Mouse (Mus musculus): ENCODE results near the gene Mest. TPM values are rescaled to one million over a fixed set of nuclear protein-coding genes. Genes with fewer than 3 reads are reported as not detected.

The Mest gene
- polyA plus RNA-seq, 1 experiment: 7.6 TPM

DNA sequence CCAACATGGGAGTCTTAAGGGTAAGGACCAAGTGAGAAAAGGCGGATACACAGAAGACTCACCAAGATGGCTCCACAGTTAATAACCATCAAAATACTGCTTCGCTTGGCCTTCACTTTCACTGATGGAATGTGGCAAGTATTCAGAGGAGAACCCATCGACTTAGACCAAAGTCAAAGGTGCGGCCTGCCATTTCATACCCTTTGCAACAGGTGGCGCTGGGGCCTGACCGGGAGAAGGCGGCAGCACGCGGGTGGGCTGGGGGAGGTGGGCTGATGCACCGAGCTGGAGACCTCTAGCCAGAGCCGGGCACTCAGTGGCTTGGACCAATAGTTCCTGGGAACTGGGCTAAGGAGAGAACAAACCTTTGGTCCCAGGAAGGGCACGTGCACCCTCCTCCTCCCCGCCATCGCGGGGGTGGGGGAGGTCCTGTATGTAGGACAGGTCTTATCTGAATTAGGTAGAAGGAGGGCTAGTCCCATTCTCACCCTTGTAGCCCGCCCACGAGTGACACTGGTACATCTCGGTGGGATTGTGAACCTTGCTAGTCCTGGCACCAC, 9.3 kb downstream of the Mest start:
- 74% methylated on average over 18 of the region's 18 CpGs for WGBS
- no peaks in the 10 kb centered on the region; the same call in 1 of the 2 replicates for H3K27me3 ChIP-seq (ENCODE audit: control insufficient read depth, insufficient read depth, low read length)
- H3K27ac ChIP-seq (ENCODE audit: insufficient read depth, low read length): no peak overlapping the region
- H3K4me3 ChIP-seq (ENCODE audit: extremely low read depth, insufficient read depth, insufficient read length): no peak overlapping the region
- no peaks in the 10 kb centered on the region for H3K36me3 ChIP-seq (ENCODE audit: control insufficient read depth, insufficient read depth, low read length)
- TF ChIP-seq POLR2A (IDR thresholded peaks at IDR 0.05; ENCODE audit: low read depth, low read length) (no peak), CTCF (IDR thresholded peaks at IDR 0.05; ENCODE audit: extremely low read depth, insufficient read depth, insufficient read length, insufficient replicate concordance) (no peak)
- no peak for DNase-seq (ENCODE audit: low read depth in 1 of 2, low spot score in 2 of 2)
- H3K4me1 ChIP-seq (ENCODE audit: control insufficient read depth, insufficient read depth, insufficient read length): no peaks in the 10 kb centered on the region

- H3K27ac ChIP-seq (ENCODE audit: insufficient read depth, low read length): no peak overlapping the region
- 71% methylated on average over 6 of the region's 6 CpGs for WGBS
- TF ChIP-seq POLR2A (IDR thresholded peaks at IDR 0.05; ENCODE audit: low read depth, low read length) (no peak), CTCF (IDR thresholded peaks at IDR 0.05; ENCODE audit: extremely low read depth, insufficient read depth, insufficient read length, insufficient replicate concordance) (no peak)
- no peak for DNase-seq (ENCODE audit: low read depth in 1 of 2, low spot score in 2 of 2)
- no peaks in the 10 kb centered on the region for H3K36me3 ChIP-seq (ENCODE audit: control insufficient read depth, insufficient read depth, low read length)
- no peak overlapping the region for H3K4me3 ChIP-seq (ENCODE audit: extremely low read depth, insufficient read depth, insufficient read length)
- peaks cover 2% of the 10 kb centered on the region; the same call in 1 of the 2 replicates for H3K4me1 ChIP-seq (ENCODE audit: control insufficient read depth, insufficient read depth, insufficient read length)
- peaks cover 4% of the 10 kb centered on the region; the same call in 1 of the 2 replicates for H3K27me3 ChIP-seq (ENCODE audit: control insufficient read depth, insufficient read depth, low read length)
These were observed 11.1 kb downstream of the Mest start for GRCm38 (mm10) chr6:30734465-30734864.

DNA sequence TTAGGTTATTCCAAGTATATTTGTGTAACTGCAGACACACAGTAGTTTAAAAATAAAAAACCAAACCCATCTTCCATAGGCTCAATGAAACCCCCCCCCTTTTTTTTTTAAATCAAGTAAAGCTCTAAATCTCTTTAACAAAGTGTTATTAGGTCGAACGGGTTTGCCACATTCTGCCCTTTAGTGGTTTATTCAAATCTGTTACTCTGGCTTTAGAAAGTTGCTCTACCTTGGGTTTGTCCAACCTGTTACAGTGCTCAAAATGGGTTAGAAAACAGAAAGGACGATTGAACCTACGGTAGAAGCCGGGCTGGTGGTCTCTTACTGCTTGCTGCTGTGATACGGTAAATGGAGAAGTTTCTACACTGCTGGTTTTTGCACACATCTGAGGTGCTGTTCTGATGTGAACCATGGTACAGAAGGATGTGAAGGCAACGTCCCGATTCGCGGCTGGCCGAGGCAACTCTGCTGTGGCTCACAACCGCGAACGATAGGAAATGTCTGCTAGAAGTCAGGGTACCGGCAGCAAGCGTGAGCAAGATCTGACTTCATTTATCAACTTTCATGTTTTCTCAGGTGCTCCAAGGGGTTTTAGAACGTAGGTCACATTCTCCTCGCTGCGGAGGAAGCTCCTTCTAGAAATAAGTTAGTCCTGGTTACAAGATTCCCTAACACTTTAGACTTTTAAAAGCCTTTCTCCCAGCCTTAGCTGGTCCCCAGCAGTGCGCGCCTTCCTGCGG, 11.8 kb downstream of the Mest start:
- TF ChIP-seq CTCF (IDR thresholded peaks at IDR 0.05; ENCODE audit: extremely low read depth, insufficient read depth, insufficient read length, insufficient replicate concordance): no peak
- TF ChIP-seq POLR2A (IDR thresholded peaks at IDR 0.05; ENCODE audit: low read depth, low read length): no peak
- Histone ChIP-seq H3K4me1 (ENCODE audit: control insufficient read depth, insufficient read depth, insufficient read length) (peaks cover 2% of the 10 kb centered on the region; the same call in 1 of the 2 replicates), H3K4me3 (ENCODE audit: extremely low read depth, insufficient read depth, insufficient read length) (no peak overlapping the region; the same call in 1 of the 2 replicates), H3K27ac (ENCODE audit: insufficient read depth, low read length) (no peak overlapping the region), H3K27me3 (ENCODE audit: control insufficient read depth, insufficient read depth, low read length) (peaks cover 4% of the 10 kb centered on the region; the same call in 1 of the 2 replicates), H3K36me3 (ENCODE audit: control insufficient read depth, insufficient read depth, low read length) (no peaks in the 10 kb centered on the region)
- 45% methylated on average over 22 of the region's 22 CpGs for WGBS
- no peak for DNase-seq (ENCODE audit: low read depth in 1 of 2, low spot score in 2 of 2)

GRCm38 (mm10) chr6:30735728-30736371, 12.5 kb downstream of the Mest start:
- no peak for TF ChIP-seq POLR2A (IDR thresholded peaks at IDR 0.05; ENCODE audit: low read depth, low read length)
- no peak for TF ChIP-seq CTCF (IDR thresholded peaks at IDR 0.05; ENCODE audit: extremely low read depth, insufficient read depth, insufficient read length, insufficient replicate concordance)
- Histone ChIP-seq H3K4me1 (ENCODE audit: control insufficient read depth, insufficient read depth, insufficient read length) (peaks cover 2% of the 10 kb centered on the region; the same call in 1 of the 2 replicates), H3K27ac (ENCODE audit: insufficient read depth, low read length) (no peak overlapping the region), H3K36me3 (ENCODE audit: control insufficient read depth, insufficient read depth, low read length) (no peaks in the 10 kb centered on the region), H3K4me3 (ENCODE audit: extremely low read depth, insufficient read depth, insufficient read length) (peak overlapping the region; percentile 31), H3K27me3 (ENCODE audit: control insufficient read depth, insufficient read depth, low read length) (peaks cover 4% of the 10 kb centered on the region; the same call in 1 of the 2 replicates)
- DNase-seq (ENCODE audit: low read depth in 1 of 2, low spot score in 2 of 2): no peak
- WGBS: 49% methylated on average over 15 of the region's 15 CpGs

DNA sequence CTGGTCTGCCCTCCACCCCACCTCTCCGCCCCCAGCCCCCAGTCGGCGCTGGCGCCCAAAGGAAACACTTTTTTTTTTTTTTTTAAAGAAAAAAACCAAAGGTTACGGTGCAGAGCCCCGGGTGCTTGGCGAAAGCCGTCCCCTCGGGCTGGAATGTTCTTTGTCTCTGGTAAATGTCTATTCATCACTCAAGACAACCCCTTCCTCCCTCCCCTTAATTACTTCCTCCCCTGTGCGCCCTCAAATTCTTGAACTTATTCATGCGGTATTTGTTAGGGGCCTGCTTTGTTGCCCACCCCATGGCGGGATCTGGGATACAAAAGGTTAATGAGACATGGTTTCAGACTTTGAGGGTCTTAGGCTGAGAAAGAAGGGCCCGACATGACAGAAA, 13.0 kb downstream of the Mest start:
- peaks cover 2% of the 10 kb centered on the region; the same call in 1 of the 2 replicates for H3K4me1 ChIP-seq (ENCODE audit: control insufficient read depth, insufficient read depth, insufficient read length)
- no peak overlapping the region for H3K4me3 ChIP-seq (ENCODE audit: extremely low read depth, insufficient read depth, insufficient read length)
- no peak overlapping the region for H3K27ac ChIP-seq (ENCODE audit: insufficient read depth, low read length)
- 57% methylated on average over 13 of the region's 13 CpGs for WGBS
- H3K27me3 ChIP-seq (ENCODE audit: control insufficient read depth, insufficient read depth, low read length): peaks cover 4% of the 10 kb centered on the region; the same call in 1 of the 2 replicates
- H3K36me3 ChIP-seq (ENCODE audit: control insufficient read depth, insufficient read depth, low read length): no peaks in the 10 kb centered on the region
- no peak for DNase-seq (ENCODE audit: low read depth in 1 of 2, low spot score in 2 of 2)
- TF ChIP-seq POLR2A (IDR thresholded peaks at IDR 0.05; ENCODE audit: low read depth, low read length) (no peak), CTCF (IDR thresholded peaks at IDR 0.05; ENCODE audit: extremely low read depth, insufficient read depth, insufficient read length, insufficient replicate concordance) (no peak)

DNA sequence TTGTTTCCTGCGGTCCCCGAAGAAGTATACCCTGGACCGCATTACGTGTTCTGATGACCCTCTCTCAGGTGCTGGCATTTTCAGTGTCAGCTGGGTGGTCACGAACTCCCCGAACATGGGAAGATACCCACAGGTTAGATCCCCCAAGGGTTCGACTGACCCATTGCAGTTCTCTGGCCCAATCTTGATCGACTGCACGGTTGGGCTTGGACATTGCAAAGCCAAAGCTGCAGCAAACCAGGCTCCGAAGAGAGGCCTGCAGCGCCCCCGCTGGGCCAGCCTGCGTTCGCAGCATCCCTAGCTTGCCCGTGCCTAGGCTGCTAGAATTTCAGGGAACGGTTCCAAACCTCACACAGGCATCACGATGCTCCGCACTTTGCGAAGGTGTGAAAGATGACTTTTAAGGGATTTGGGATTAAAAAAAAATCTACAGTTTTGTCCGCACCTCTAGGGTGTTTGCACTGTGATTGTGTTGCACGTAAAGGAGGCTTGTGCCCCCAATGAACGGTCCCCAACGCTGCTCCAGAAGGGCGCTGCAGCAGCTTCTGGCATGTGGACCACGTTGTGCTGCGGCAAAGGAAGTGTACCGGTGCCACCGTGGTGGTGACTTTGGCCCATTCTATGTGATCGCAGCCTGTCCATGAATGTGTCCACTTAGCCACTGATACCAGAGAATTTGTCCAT, 13.7 kb downstream of the Mest start:
- no peaks in the 10 kb centered on the region for H3K36me3 ChIP-seq (ENCODE audit: control insufficient read depth, insufficient read depth, low read length)
- no peak overlapping the region for H3K4me3 ChIP-seq (ENCODE audit: extremely low read depth, insufficient read depth, insufficient read length)
- DNase-seq (ENCODE audit: low read depth in 1 of 2, low spot score in 2 of 2): peak in 1 of 2 experiments; percentile 11
- no peak overlapping the region for H3K27ac ChIP-seq (ENCODE audit: insufficient read depth, low read length)
- H3K27me3 ChIP-seq (ENCODE audit: control insufficient read depth, insufficient read depth, low read length): peaks cover 4% of the 10 kb centered on the region; the same call in 1 of the 2 replicates
- no peak for TF ChIP-seq POLR2A (IDR thresholded peaks at IDR 0.05; ENCODE audit: low read depth, low read length)
- TF ChIP-seq CTCF (IDR thresholded peaks at IDR 0.05; ENCODE audit: extremely low read depth, insufficient read depth, insufficient read length, insufficient replicate concordance): 0 out of 2 replicates have a peak, but pooled peaks have one; percentile 15
- 49% methylated on average over 29 of the region's 29 CpGs for WGBS
- peaks cover 2% of the 10 kb centered on the region; the same call in 1 of the 2 replicates for H3K4me1 ChIP-seq (ENCODE audit: control insufficient read depth, insufficient read depth, insufficient read length)
